Mouse (Mus musculus): ENCODE data around the gene Mgmt.

Gene Mgmt

DNA sequence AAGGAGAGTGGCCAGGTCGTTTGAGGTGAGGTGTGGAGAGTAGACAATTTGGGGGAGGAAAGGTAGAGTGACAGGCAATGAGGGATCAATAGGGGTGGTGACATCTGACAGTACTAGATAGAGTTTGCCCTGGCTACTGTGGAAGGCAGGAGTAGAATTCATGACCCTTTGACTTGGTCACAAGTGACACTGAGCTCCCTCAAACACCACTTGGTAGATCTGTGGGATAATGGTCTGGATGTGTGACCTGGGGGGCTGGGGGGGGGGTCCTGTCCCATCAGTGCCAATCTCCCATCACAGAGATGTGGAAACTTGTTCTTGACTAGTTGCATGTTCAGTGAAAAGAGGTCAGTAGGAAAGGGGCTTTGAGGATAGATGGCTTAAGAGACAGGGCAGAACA, 20.0 kb upstream of the Mgmt start:
- DNase-seq (ENCODE audit: low read depth, low spot score), result no peak
- Histone ChIP-seq H3K36me3 (ENCODE audit: control insufficient read depth, insufficient read depth, low read length, poor library complexity, severe bottlenecking) (no peaks in the 10 kb centered on the region), H3K27me3 (ENCODE audit: control insufficient read depth, insufficient read depth, low read length, poor library complexity, severe bottlenecking) (no peaks in the 10 kb centered on the region; the same call in 1 of the 2 replicates)

DNA sequence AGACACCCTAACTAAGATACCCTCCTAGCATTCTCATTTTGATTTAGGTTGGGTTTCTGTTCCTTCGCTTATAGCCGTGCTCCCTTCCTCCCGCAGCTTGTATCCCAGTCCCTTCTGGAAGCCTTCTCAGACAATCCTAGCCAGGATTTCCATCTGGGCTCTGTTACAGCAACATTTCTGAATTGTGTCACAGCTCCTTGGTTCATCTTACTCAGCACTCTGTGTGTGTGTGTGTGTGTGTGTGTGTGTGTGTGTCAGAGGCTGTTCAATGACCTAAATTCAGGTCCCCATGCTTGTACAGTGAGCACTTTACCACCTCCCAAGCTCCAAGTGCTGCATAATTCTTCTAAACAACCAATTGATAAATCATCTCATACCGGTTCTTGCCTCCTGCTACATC, 14.0 kb upstream of the Mgmt start:
- H3K36me3 ChIP-seq (ENCODE audit: control insufficient read depth, insufficient read depth, low read length, poor library complexity, severe bottlenecking), result no peaks in the 10 kb centered on the region
- DNase-seq (ENCODE audit: low read depth, low spot score), result no peak
- no peaks in the 10 kb centered on the region for H3K27me3 ChIP-seq (ENCODE audit: control insufficient read depth, insufficient read depth, low read length, poor library complexity, severe bottlenecking)

DNA sequence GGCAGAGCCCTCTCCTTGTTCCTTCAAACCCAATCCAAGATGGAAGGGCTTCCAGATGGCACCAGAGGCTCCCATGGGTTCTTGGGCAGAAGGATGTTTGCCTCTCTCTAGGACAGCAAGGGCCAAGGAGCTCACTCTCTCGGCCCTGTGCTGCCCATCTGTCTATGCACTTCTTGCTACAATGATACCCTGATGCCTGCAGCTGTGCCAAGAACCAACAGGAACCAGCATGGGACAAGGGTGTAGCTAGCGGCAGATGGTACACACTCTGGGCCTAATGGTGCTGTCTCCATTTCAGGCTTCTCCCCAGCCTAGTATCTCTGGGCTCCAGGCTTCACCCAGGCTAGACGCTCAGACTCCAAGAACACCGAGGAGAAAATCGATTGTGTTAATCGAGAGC, 6.3 kb upstream of the Mgmt start:
- DNase-seq (ENCODE audit: low read depth, low spot score), result no peak
- Histone ChIP-seq H3K27me3 (ENCODE audit: control insufficient read depth, insufficient read depth, low read length, poor library complexity, severe bottlenecking) (no peaks in the 10 kb centered on the region), H3K36me3 (ENCODE audit: control insufficient read depth, insufficient read depth, low read length, poor library complexity, severe bottlenecking) (no peaks in the 10 kb centered on the region)

DNA sequence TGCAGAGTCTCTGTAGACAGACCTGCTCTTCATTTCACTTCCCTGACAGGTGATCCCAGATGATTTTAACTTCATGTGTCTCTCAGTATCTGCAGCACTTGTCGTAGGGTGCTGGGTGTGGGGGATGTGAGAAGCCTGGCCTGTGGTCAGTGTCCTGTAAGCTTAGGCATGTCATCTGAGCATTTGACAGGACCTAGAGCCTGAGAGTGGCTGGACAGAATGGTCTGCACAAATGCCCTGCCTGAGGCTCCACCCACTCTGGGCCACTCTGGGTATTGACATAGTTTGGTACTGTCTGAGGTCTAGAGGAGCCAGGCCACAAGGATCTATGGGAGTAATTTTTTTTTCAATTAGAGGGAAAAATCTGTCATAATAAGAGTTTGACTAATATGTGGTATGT, 942 bp downstream of the Mgmt start:
- DNase-seq (ENCODE audit: low read depth, low spot score), result no peak
- H3K27me3 ChIP-seq (ENCODE audit: control insufficient read depth, insufficient read depth, low read length, poor library complexity, severe bottlenecking), result no peaks in the 10 kb centered on the region
- no peaks in the 10 kb centered on the region for H3K36me3 ChIP-seq (ENCODE audit: control insufficient read depth, insufficient read depth, low read length, poor library complexity, severe bottlenecking)

DNA sequence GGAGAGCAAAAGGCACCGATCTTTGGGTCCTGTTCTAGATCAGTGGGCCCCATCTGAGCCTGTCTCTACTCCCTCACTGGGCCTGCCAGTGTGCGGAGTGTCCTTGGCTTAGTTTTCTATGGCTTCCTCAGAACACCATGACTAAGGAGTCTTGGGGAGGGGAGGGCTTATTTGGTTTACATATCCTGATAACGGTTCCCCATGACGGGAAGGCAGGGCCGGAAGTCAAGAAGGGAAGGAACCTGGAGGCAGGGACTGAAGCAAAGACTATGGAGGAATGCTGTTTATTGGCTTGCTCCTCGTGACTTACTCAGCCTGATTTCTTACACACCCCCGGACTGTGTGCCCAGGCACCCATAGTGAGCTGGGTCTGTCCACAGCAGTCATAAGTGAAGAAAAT, 1.4 kb downstream of the Mgmt start:
- H3K27me3 ChIP-seq (ENCODE audit: control insufficient read depth, insufficient read depth, low read length, poor library complexity, severe bottlenecking), result no peaks in the 10 kb centered on the region
- DNase-seq (ENCODE audit: low read depth, low spot score), result no peak
- no peaks in the 10 kb centered on the region for H3K36me3 ChIP-seq (ENCODE audit: control insufficient read depth, insufficient read depth, low read length, poor library complexity, severe bottlenecking)

DNA sequence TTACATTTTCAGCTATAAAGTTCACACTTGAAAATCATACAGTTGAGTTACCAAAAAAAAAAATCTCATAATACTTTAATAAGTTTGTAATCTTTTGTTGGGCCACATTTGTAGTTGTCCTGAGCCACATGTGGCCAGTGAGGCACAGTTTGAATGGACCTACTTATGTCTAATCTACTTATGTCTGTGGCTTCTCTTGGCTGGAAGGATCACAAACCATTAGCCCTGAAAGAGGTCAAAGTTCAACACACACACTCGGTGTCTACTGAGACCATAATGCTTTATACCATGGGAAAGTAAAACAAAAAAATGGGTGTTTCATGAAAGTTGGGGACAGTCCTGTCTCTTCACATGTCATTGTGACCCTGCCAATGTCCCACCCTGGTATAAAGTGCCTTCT, 3.1 kb downstream of the Mgmt start:
- no peaks in the 10 kb centered on the region for H3K27me3 ChIP-seq (ENCODE audit: control insufficient read depth, insufficient read depth, low read length, poor library complexity, severe bottlenecking)
- H3K36me3 ChIP-seq (ENCODE audit: control insufficient read depth, insufficient read depth, low read length, poor library complexity, severe bottlenecking), result no peaks in the 10 kb centered on the region
- DNase-seq (ENCODE audit: low read depth, low spot score), result no peak

DNA sequence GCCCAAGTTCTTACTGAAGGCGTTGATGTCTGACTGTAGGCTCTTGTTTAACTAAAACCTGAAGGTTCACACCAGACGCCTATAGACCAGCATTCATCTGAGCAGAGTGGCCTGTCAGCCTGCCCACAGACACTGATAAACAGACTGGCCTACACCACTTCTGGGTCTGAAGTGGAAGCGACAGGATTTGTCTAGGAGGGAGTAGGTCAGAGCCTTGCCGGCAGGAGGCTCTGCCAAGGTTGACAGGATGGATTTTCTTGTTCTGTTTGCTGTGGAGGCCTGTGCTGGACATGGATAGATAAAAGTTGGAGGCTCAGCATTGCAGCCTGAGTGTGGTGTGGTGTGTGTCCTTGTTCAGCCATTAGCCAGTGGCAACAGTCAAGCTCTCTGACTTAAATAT, 3.6 kb downstream of the Mgmt start:
- DNase-seq (ENCODE audit: low read depth, low spot score), result no peak
- Histone ChIP-seq H3K27me3 (ENCODE audit: control insufficient read depth, insufficient read depth, low read length, poor library complexity, severe bottlenecking) (no peaks in the 10 kb centered on the region), H3K36me3 (ENCODE audit: control insufficient read depth, insufficient read depth, low read length, poor library complexity, severe bottlenecking) (no peaks in the 10 kb centered on the region)

DNA sequence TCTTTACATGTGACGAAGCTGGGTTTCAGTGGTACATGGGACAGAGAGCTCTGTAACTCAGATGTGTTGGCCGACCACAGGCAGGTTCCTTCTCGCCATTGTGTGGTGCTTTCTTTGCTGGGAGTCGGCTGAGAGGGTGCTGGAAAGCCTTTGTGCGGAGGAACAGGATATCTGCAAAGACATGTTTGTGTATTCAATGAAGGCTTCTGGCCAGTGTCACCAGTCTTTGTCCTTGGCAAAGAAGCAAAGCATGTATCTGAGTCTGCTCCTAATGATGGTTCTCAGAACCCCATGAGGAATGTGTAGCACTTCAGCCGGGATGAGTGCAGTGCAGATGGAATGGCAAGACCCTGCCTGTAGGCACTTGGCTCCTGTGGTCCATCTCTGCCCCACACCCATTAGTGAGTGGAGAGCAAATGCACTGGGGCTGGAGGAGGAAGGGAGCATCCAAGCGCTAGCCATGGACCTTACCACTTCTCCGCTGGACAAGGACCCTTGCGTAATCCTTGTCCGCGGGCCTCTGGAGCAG, 14.3 kb downstream of the Mgmt start:
- H3K27me3 ChIP-seq (ENCODE audit: control insufficient read depth, insufficient read depth, low read length, poor library complexity, severe bottlenecking), result no peaks in the 10 kb centered on the region
- no peaks in the 10 kb centered on the region for H3K36me3 ChIP-seq (ENCODE audit: control insufficient read depth, insufficient read depth, low read length, poor library complexity, severe bottlenecking)
- DNase-seq (ENCODE audit: low read depth, low spot score), result no peak

DNA sequence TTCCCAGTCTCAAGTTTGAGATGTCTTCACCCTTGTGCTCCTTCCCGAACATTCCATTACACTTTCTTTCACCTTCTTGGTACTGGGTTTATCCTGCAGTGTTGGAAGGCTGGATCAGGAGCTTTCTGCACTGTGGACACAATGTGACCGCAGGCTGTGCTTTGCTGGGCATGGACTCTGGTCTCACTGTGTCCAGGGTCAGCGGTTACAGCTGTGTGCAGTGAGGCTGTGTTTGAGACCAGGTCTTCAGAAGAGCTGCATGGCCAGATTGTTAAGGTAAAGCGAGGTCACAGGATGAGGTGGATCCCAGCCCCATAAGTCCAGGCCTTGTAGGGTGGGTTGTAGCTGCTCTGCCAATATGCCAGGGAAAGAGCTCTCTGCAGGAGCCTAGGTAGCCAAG, 18.5 kb downstream of the Mgmt start:
- no peaks in the 10 kb centered on the region for H3K27me3 ChIP-seq (ENCODE audit: control insufficient read depth, insufficient read depth, low read length, poor library complexity, severe bottlenecking)
- DNase-seq (ENCODE audit: low read depth, low spot score), result no peak

DNA sequence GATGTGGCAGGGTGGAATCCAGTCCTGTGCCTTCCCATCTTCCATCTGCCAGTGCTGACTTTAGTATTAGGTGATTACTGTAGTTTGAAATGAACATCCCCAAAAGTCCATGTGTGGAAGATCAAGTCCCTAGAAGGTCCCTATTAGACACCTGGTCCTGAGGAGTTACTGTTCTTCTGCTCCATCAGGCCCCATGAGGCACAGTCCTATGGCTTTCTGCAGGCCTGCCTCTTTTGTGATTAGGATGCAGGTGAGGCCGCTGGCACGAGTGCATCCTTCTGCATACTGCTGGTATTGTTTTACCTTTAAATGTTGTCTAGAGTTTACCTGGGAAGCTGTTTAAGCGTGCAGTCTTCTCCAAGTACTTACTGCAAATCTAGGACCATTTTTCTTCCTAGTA, 21.6 kb downstream of the Mgmt start:
- no peak for DNase-seq (ENCODE audit: low read depth, low spot score)
- H3K27me3 ChIP-seq (ENCODE audit: control insufficient read depth, insufficient read depth, low read length, poor library complexity, severe bottlenecking), result no peaks in the 10 kb centered on the region

More for the DNA sequence above, 18.5 kb downstream of the Mgmt start:
- no peaks in the 10 kb centered on the region for H3K36me3 ChIP-seq (ENCODE audit: control insufficient read depth, insufficient read depth, low read length, poor library complexity, severe bottlenecking)

DNA sequence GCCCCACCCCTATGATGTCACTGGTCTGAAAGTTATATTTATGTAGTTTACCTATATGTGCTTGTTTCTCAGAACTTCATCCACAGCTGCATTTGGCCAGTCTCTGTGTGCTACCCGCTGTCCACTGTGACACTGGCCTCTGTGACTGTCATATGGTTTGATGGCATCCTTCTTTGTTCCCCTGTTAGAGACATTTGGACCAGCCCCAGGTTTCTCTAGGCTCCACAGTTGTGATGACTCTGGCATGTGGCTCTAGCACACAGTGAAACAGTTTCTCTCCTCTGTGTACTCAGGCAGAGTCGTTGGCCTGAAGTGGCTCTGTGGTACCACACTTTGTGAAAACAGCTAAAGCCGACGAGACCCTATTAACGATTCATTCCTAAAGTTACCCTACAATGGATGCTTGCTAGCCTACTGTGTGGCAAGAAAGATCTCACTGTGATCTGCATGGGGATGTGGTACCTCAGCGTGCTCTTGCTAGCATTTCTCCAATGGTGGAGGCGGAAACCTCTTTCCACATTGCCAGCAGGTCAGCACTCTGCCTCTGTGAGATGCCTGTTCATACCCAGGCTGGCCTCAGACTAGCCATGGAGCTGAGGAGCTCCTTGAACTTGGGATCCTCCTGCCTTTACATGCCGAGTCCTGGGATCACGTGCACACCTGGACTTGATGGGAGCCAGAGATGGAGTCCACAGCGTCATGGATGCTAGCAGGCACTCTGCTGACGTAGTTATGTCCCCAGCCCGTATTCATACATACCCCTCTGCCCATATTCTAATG, 26.8 kb downstream of the Mgmt start:
- DNase-seq (ENCODE audit: low read depth, low spot score), result no peak
- H3K27me3 ChIP-seq (ENCODE audit: control insufficient read depth, insufficient read depth, low read length, poor library complexity, severe bottlenecking), result no peaks in the 10 kb centered on the region
- no peaks in the 10 kb centered on the region for H3K36me3 ChIP-seq (ENCODE audit: control insufficient read depth, insufficient read depth, low read length, poor library complexity, severe bottlenecking)

More for the DNA sequence above, 21.6 kb downstream of the Mgmt start:
- H3K36me3 ChIP-seq (ENCODE audit: control insufficient read depth, insufficient read depth, low read length, poor library complexity, severe bottlenecking), result no peaks in the 10 kb centered on the region

DNA sequence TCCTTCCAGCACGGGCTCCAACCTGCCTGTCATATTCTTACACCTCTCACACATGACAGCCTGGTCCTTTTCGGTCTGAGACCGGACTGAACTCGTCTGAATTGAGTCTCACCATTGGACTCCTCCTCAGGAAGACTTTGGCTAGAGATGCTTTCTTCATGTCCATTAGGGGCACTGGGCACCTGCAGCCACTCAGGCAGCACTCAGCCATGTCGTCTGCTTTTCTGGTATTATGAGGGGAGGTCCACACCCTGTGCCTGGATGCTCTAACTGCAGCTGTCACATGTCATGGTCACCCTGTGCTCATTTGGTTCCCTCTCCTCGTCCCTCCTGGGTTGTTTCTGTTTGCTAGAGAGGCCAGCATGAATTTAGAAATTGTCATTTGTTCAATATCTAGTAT, 27.8 kb downstream of the Mgmt start:
- no peak for DNase-seq (ENCODE audit: low read depth, low spot score)
- Histone ChIP-seq H3K27me3 (ENCODE audit: control insufficient read depth, insufficient read depth, low read length, poor library complexity, severe bottlenecking) (no peaks in the 10 kb centered on the region), H3K36me3 (ENCODE audit: control insufficient read depth, insufficient read depth, low read length, poor library complexity, severe bottlenecking) (no peaks in the 10 kb centered on the region)

DNA sequence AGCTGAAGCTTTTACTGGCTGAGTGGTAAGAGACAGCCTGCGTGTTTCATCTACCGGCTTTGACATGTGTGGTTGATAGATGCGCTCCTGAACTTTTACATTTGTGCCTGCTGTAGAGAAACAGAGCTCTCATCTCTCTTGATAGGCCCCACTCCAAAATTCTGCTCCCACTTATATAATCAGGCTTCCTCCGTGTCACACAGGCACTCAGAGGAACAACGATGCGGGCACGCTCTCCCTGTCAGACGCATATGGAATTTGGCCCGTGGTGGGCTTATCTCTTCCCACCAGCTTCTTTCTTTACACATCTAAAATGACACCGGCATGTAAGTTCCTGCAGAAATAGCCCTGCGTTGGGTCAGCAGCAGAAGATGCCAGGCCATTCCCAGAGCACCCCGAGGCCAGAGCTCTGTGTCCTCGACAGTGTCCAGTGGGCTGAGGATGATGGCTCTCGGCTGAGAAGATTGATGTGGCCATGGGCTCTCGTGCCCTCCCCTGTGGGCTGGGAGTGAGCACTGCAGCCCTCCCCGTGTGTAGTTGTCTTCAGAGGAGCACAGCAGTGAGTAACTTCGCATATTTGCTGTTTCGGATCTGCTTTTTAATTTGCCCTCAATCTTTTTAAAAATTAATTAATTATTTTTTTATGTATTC, 30.3 kb downstream of the Mgmt start:
- Histone ChIP-seq H3K27me3 (ENCODE audit: control insufficient read depth, insufficient read depth, low read length, poor library complexity, severe bottlenecking) (no peaks in the 10 kb centered on the region), H3K36me3 (ENCODE audit: control insufficient read depth, insufficient read depth, low read length, poor library complexity, severe bottlenecking) (no peaks in the 10 kb centered on the region)
- DNase-seq (ENCODE audit: low read depth, low spot score), result no peak

DNA sequence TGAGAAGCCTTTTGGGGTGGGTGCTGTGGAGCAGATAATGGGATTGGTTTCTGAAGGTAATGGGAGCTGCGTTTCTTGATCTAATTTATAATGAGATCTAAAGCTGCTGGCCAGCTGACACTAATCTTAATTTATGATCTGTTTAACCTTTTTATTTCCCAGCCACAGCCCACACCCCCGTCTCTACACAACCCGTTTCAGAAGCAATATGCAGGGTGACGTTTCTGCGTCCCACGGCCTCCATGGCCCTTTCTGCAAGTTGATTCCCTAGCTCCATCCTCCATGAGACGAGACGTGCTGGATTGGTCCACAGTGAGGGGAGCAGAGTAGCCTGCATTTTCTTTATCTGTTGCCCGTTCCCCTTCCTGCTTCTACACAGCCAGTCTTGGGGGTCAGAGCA, 31.8 kb downstream of the Mgmt start:
- Histone ChIP-seq H3K27me3 (ENCODE audit: control insufficient read depth, insufficient read depth, low read length, poor library complexity, severe bottlenecking) (no peaks in the 10 kb centered on the region), H3K36me3 (ENCODE audit: control insufficient read depth, insufficient read depth, low read length, poor library complexity, severe bottlenecking) (no peaks in the 10 kb centered on the region)
- DNase-seq (ENCODE audit: low read depth, low spot score), result no peak

DNA sequence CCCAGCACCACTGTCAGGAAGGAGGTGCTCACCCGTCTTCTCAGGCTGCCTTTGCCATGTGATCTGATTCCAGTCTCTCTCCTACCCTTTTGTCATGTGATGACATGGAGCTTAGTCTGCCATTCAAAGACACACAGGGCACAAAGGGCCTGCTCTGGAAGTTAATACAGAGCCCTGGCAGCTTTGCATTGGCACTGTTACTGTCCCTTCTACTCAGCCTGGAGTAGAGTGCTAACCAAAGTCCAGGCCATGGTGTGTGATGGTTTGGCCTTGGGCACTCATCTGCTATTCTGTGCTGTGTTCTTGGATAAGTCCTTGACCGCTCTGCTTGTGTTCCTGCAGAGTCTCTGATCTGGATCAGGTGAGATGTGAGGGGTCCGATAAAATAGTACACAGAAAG, 36.0 kb downstream of the Mgmt start:
- Histone ChIP-seq H3K36me3 (ENCODE audit: control insufficient read depth, insufficient read depth, low read length, poor library complexity, severe bottlenecking) (no peaks in the 10 kb centered on the region), H3K27me3 (ENCODE audit: control insufficient read depth, insufficient read depth, low read length, poor library complexity, severe bottlenecking) (no peaks in the 10 kb centered on the region)
- no peak for DNase-seq (ENCODE audit: low read depth, low spot score)
